Mouse (Mus musculus): ENCODE measurements at regions not wholly inside any gene's neighbourhood (a gene's known extent, or its start where the extent isn't known, plus 50 kb on each side); places are given as distances from the start of the nearest gene placed in this dataset.
"Not testable (repeated sequence)": the region's sequence is repeated elsewhere in the genome, so short reads cannot be mapped to it uniquely, and the experiment has no call there.

DNA sequence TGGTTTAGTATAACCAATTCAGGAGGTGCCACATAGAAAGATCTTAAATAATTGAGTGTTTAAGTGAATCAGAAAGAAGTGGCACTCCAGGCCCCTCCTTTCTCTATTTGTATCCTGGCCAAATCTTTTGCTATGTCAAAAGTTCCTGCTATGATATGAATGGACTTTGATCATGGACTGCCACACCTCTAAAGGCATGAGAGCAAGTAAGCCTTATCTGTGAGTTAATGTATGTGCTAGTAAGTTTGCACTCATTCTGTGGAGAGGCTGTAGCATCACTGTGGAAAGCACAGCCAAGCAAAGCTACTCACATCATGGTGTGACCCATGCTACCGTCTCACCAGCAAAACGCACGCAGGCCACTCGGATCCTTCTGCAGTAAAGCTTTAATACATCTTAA, 140.2 kb downstream of the Jrkl start:
- no peak for DNase-seq

DNA sequence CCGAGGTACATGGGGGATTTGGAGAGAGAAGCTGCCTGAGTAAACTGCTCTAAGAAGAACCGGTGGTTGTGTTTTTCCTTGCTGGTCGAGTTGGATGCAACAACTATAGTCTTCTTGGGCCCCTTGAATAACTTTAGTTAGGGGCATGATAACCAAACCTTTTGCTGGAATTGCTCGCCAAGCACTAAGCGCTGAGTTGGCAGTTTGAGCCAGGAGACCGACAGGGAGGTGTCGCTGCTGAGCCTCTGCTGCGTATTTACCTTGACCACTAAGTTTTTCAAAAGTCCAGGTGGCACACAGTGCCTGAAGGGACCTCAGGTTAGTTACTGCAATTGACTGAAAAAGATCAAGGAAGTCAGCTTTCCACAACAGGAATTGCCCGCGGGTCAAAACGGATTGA, 162.0 kb downstream of the Jrkl start:
- DNase-seq, result no peak

DNA sequence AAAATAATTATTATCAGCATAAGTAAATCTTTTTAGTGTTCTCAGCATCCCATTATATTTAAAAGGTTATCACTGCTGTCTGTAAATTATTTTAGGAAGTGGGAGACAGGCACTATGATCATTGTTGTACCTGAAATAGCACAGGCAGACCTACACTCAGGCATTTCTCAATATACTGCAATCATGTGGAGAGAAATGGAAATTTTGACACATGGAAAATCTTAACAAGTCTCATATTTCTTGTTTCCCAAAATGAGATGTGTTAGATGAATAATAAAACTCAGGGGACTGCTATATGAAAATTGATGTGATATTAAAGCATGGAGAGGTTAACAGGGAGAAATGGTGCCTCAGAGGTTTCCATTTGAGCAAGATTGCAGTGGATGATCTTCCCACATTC, 196.6 kb downstream of the Jrkl start:
- no peak for DNase-seq

DNA sequence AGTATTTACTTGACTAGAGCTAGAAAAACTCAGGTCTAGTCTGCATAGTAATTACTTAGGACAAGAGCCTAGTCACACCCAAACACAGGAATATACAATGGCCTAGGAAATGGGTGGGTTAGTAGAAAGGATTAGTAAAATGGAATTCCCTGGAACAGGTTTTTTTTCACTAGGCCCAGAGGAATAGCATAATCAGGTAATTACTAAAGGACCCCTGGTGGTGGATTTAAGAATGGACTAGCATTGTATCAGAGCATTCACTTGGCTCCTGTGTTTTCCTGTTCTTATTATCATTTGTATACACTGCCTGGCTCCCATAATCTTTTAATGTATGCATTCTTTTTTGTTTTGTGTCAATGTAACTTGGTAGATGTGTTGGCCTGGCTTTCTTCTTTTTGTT, 226.6 kb downstream of the Jrkl start:
- DNase-seq, result no peak

DNA sequence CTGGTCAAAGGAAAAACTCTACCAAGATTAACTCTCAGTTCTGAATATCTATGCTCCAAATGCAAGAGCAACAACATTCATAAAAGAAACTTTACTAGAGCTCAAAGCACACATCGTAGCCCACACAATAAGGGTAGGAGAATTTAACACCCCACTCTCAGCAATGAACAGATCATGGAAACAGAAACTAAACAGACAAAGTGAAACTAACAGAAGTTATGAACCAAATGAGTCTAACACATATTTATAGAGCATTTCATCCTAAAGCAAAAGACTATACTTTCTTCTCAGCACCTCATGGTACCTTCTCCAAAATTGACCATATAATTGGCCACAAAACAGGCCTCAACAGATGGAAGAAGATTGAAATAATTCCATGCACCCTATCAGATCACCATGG, 262.4 kb downstream of the Jrkl start:
- not testable (repeated sequence) for DNase-seq

DNA sequence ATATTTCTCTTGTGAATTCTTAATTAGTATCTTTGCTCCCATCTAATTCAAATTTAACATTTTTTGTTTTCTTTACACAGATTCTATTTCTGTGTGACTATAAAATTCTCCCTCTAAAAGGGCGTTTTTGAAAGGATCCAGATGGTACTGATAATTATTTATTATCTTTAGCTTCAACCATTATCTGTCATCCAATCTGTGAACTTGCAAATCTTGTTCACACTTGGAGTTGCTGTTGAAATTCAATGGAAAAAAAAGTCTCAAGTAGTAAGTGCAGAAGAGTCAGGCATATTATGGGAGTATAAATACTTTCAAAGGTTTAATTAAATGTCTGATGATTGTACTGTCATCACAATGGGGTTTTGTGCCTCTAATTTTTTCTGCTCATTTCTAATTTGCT, 272.6 kb downstream of the Jrkl start:
- DNase-seq, result no peak

DNA sequence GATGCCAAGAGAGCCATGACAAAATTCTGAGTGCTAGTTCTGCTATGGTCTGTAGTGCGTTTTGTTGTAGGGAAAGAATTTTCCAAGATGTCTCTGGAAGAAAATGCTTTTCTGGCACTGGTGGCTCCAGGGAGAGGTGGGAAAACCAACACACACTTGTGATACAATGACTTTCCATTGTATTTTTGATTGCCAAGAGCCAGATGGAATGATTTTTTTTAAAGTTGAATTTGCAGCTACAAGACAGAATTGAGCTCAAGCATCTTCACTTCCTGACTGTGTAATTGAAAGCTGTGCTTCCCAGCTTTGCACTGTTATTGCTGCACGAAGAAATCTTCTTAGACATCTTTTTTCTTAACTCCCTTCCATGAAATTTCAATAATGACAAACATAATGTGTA, 285.3 kb downstream of the Jrkl start:
- DNase-seq, result no peak

DNA sequence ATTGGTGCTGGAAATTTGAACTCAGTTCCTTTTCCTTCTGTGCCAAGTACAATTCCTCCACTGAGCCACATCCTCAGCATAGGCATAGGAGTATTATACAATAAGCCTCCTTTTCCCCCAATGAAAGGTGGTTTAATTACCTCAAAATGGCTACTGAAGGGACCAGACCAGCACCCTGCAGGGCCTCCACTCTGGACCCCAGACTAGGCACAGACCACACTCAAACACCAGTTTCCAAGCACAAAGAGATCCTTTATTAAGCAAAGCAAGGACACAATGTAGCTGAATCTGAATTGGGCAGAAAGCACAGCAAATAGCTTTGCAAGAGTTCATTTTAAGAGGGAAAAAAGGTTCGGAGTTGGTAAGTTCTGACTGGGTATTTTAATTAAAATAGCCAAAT, 299.5 kb downstream of the Jrkl start:
- no peak for DNase-seq

DNA sequence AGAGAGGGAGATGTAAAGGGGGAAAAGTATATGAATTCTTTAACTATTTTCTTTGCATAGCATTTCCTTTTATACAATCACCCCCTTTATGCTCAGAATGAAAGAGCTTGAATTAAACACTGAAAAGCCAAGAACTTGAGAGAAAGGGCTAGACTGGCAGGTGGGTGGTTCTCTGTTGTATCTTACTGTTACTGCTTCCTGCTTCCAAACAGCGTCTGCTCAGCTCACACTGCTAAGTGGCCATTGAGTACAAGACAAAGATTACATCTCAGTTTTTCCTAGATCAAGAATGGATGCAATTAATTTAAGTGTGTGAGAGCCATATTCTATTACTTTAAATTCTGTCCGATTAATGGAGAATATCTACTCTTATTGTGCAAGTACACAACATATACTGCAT, 300.2 kb downstream of the Jrkl start:
- no peak for DNase-seq

DNA sequence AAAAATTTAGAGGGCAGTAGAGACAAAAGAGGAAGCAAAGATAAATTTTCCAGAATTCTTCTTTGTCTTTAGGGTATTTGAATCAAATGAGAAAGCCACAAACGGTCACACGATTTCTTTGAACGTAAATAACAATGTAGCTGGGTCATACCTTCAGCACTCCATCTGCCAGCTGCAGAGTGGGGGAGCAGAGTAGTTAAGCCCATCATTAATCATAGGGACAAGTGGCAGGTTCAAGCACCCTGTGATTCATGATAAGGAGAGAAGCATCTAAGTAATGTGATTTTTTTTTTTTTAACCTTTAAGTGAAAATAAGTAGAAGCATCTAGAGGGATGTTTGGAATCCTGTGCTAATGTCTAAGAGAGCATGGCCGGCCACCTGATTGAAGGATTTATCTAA, 300.6 kb downstream of the Jrkl start:
- DNase-seq, result no peak

DNA sequence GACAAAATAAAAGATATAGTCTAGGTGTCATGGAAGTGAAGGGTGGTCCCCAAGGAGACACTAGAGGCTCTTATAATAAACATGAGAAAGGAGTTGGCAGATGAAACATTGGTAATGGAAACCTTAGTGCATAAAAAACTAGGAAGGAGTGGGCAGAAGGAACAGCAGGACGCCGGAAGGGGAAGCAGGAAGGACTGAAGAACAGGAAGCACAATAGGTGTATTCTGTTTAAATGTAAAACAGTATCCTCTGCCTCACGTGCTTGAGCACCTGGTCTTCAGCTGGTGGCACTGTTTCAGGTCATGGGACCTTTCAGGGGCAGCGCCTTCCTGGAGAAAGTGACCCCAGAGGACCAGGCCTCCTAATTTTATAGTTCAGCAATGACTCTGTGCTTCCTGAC, 310.6 kb downstream of the Jrkl start:
- DNase-seq, result no peak

DNA sequence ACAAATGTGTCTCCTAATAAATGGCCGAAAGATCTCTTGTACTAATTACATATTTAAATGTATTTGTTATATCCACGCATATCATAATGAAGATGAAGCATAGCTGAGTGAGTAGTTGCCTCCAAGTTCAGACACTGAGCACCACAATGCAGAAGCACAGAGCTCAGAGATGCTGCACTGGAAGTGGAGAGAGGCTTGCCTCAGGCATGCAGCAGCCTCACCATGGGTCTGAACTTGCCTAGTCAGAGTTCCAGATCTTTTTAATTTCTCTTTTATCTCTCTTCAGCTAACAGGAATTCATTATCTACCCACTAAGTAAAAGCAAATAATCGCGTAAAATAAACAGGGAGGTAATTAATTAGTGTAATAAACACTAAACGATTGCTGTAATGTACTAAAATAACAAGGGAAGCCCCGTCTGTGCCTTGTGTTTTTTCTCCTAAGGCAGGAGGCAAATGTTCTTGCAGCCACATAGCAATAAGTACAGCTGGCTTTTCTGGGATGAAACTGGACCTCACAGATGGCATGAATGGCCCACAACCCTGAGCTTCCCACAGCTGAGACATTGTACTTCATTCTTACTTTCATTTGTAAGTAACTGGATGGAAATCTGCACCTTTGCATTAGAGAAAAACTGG, 320.0 kb downstream of the Jrkl start:
- DNase-seq, result no peak

DNA sequence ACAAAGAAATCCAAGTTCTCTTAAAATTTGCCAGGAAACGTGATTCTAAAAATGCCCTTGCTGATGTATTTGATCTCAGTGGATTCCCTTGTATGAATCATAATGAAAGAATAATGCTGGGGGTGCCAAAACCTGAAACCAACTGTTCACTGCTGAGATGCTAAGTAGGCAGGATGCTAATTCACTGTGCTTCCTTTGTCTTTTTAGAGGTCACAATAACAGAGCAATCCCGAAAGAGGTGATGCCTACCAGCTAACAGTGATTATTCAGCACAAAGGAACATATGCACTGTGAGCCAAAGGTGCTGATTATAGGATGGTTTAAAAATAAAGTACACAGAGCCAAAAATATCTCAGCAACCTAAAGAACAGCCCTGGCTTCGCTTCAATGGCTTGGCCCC, 344.9 kb downstream of the Jrkl start:
- no peak for DNase-seq

DNA sequence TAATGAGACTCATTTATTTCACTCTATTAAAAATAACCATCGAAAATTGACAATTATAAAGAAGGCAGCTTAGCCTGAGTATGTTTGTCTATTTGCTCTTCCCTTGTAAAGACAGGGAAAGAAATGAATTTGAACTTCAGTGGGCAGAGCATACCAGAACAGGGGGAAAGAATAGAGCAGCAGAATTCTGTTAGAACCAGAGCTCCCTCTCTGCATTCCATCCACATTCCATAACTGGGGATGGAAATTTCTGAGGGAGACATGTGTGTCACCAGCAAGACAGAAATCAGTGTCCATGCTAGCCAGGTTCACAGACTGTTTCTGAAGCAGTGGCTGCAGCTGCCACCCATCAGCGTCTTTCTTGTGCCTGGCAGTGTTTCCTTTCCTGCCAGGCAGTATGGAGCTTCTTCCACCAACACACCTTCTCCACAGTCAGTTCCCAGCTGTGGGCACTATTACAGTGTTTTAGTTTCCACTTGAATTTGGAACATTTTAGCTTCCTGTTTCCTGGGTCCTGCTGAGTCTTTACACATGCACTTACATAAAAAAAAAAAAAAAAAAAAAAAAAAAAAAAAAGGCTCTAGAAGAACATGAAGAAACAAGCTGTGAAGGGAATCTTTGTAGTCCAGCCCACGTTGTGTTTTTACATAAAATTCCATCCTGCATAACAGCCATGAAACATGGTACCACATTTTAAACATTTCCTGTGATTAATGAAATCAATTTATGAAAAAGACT, 365.7 kb downstream of the Jrkl start:
- no peak for DNase-seq

DNA sequence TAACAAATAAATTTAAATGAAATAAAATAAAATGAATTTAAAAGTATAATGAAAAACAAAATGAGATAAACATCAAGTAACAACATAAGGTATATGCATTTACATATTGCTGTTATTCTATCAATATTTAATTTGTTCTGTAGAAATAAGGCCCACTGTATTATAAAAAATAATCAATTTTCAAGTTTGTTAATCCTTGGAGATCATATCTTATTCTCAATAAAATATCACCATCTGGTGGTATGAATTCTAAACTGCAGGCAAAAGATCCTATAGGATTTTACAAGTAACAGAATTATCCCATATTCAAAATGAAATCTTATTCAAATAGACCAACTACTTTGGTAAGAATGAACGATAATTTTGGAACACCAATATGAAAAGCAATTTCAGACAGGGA, 369.1 kb downstream of the Jrkl start:
- peak; percentile 5 for DNase-seq

DNA sequence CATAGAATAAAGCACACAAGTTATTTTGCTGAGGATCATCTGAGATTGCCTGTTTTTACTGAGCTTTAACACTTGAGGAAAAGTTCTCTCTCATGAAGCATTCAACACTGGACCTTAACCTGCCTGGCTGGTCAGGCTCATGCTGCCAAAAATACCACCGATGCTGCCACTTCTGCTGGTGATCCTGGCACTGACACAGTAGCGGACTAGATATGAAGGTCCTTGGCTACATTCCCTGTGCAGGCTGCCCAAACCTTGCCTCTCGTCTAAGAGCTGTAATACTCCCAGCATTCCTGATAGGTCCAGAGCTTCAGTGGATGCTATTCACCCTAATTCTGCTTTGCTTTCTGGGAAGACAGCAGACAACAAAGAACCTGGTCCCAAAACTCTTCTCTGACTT, 374.7 kb downstream of the Jrkl start:
- DNase-seq, result no peak

Data from cerebellum, adult 9-10 months (tissue).